Mouse (Mus musculus): Measurements from ENCODE around the gene Tmem51. TPM values are rescaled to one million over a fixed set of nuclear protein-coding genes. Genes with fewer than 3 reads are reported as not detected.
A peak's percentile ranks its signal among the peaks of the same experiment; 100 is the strongest.

Tmem51 gene
- 4.1 and 6.8 TPM in 2 replicates for total RNA-seq (2014; rRNA removed)
- polyA plus RNA-seq (2012; rRNA removed): 4.0 and 13.3 TPM in 2 replicates

DNA sequence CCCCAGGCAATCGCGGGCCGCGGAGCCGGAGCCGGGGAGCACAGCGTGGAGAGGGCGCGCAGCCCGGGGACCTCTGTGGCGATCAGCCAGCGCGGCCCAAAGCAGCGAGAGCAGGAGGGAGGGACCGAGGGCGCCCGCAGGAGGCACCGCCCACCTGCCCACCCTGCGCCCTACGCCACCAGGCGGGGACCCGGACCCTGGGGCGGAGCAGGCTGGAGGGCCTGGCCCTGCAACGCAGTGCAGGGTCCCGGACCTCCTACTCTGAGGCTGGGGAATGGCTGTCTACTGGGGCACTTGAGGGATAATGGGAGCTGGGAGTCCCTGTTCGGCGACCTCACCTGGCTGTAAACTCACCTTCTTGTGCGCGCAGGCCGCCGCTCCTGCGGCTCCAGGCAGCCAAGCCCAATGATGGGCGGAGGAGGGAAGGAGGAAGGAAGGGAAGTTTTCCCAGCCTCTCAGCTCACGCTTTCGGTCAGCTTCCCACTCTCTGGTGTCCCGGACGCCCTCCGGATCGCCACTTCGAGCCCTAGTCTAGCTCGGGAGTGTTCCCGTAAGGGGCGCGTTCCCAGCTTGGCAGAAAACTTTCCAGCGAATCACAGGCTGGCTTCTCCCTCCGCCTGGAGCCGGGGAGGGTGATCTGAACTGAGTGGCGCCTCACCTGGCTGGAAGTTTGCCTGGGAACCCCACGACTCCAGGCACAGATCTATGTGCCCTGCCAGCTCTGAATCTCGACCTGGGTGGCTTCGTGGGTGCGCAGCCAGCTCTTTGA lies at the start of gene Tmem51:
Gene Tmem51 (minus strand): TSS at position 174 of the 769 bp plus-strand sequence.
- no peaks in the 10 kb centered on the region for H3K36me3 ChIP-seq (ENCODE audit: control insufficient read depth, insufficient read depth, low read length)
- H3K9ac ChIP-seq (ENCODE audit: low read depth, low read length): peak within 1 kb of the TSS; percentile 68
- peaks cover 7% of the 10 kb centered on the region; the same call in 1 of the 2 replicates for H3K79me2 ChIP-seq (ENCODE audit: control insufficient read depth, insufficient read depth, low read length)
- DNase-seq (ENCODE audit: extremely low read depth, low read depth, low spot score): peak; percentile 65
- TF ChIP-seq POLR2A (IDR thresholded peaks at IDR 0.05; ENCODE audit: extremely low read depth, insufficient read depth, low read length) (no peak), CTCF (IDR thresholded peaks at IDR 0.05; ENCODE audit: low read depth, low read length) (no peak)
- peaks cover 10% of the 10 kb centered on the region; the same call in 1 of the 2 replicates for H3K4me1 ChIP-seq (ENCODE audit: control insufficient read depth, insufficient read depth, low read length)
- no peaks in the 10 kb centered on the region for H3K27me3 ChIP-seq (ENCODE audit: control insufficient read depth, insufficient read depth, low read length)
- H3K27ac ChIP-seq (replicated peaks; ENCODE audit: insufficient read depth, low read depth, low read length): peak within 1 kb of the TSS; percentile 66
- H3K4me3 ChIP-seq (ENCODE audit: insufficient read depth, low read depth, low read length): peak within 1 kb of the TSS; percentile 68
- under 1% methylated on average over 51 of the region's 52 CpGs for WGBS

DNA sequence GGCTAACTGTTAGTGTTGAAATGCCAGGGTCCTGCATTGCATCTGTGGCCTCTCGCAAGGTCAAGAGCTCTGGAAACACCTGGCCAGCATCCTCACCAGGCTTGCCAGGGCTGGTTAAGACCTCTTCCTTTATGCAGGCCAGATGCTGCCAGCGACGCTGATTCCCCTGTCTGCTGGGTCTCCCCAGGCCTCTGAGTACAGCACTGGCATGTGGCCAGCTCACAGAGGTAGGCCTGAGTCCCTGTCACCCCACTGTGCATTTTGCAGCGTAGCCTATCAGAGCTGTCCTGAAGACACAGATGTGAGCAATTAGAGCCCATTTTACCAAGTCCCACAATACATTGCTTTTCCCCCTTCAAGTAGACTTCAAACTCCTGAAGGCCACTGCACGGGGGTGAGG lies 46.1 kb upstream of the Tmem51 start:
- Histone ChIP-seq H3K79me2 (ENCODE audit: control insufficient read depth, insufficient read depth, low read length) (no peaks in the 10 kb centered on the region), H3K27ac (replicated peaks; ENCODE audit: insufficient read depth, low read depth, low read length) (no peak overlapping the region), H3K27me3 (ENCODE audit: control insufficient read depth, insufficient read depth, low read length) (no peaks in the 10 kb centered on the region), H3K36me3 (ENCODE audit: control insufficient read depth, insufficient read depth, low read length) (no peaks in the 10 kb centered on the region), H3K4me3 (ENCODE audit: insufficient read depth, low read depth, low read length) (no peak overlapping the region), H3K9ac (ENCODE audit: low read depth, low read length) (no peak overlapping the region), H3K4me1 (ENCODE audit: control insufficient read depth, insufficient read depth, low read length) (no peaks in the 10 kb centered on the region)
- TF ChIP-seq POLR2A (IDR thresholded peaks at IDR 0.05; ENCODE audit: extremely low read depth, insufficient read depth, low read length) (no peak), CTCF (IDR thresholded peaks at IDR 0.05; ENCODE audit: low read depth, low read length) (no peak)
- no peak for DNase-seq (ENCODE audit: extremely low read depth, low read depth, low spot score)
- WGBS: 87% methylated on average over 5 of the region's 5 CpGs

DNA sequence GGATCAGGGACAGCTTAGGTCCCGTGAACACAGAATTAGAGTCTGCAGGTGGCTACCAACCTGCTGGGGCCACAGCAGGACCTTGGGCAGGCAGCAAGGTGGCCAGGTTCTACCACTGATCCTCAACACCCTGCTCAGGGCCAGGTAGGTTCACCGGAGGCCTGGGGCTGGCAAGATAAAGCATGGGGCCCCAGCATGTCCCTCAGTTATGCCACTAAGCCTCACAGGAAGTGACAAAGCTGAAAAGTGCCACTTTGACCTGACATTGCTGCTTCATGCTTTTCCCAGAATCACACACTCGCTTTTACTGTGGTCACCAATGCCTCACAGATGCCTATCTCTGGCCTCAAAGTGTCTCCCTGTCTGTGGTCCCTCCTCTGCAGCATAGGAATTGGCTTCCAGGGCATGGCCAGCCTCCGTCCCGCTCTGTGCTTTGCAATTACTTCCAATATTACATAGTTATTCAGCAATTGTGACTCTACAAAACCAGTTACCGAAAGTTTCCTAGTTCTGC lies 43.2 kb upstream of the Tmem51 start:
- Histone ChIP-seq H3K9ac (ENCODE audit: low read depth, low read length) (no peak overlapping the region), H3K4me1 (ENCODE audit: control insufficient read depth, insufficient read depth, low read length) (no peaks in the 10 kb centered on the region), H3K27ac (replicated peaks; ENCODE audit: insufficient read depth, low read depth, low read length) (no peak overlapping the region), H3K4me3 (ENCODE audit: insufficient read depth, low read depth, low read length) (no peak overlapping the region), H3K79me2 (ENCODE audit: control insufficient read depth, insufficient read depth, low read length) (no peaks in the 10 kb centered on the region), H3K36me3 (ENCODE audit: control insufficient read depth, insufficient read depth, low read length) (no peaks in the 10 kb centered on the region), H3K27me3 (ENCODE audit: control insufficient read depth, insufficient read depth, low read length) (no peaks in the 10 kb centered on the region)
- no peak for DNase-seq (ENCODE audit: extremely low read depth, low read depth, low spot score)
- no peak for TF ChIP-seq POLR2A (IDR thresholded peaks at IDR 0.05; ENCODE audit: extremely low read depth, insufficient read depth, low read length)
- TF ChIP-seq CTCF (IDR thresholded peaks at IDR 0.05; ENCODE audit: low read depth, low read length): no peak
- 88% methylated on average over 6 of the region's 6 CpGs for WGBS

DNA sequence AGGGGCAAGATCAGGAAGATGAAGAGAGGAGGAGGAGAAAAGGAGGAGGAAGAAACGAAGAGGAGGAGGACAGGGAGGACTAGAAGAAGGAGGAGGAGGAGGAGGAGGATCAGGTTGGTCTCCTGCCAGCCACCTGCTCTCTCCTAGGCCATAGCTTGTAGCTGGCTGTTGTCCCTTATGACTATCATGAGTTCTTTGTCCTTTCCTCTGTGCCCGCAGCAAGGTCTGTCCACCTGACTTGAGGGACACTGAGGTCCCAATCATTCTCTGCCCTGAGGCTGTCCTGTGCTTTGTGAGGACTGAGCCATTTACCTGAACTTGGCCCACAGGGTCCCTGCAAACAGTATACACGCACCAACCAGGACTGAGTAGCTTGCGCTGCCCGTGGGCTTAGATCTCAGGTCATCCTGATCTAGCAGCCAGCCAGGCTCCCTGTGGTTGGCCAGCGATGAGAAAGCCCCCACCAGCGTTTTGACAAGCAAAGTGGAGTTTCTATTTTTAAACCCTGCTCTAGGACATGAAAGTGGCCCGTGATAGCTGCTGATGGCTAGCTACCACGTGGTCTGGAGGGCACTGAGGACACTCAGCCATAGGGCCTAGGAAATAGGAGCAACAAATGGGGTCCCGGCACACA lies 42.7 kb upstream of the Tmem51 start:
- no peak overlapping the region for H3K9ac ChIP-seq (ENCODE audit: low read depth, low read length)
- WGBS: 59% methylated on average over 10 of the region's 10 CpGs
- no peak overlapping the region for H3K4me3 ChIP-seq (ENCODE audit: insufficient read depth, low read depth, low read length)
- TF ChIP-seq POLR2A (IDR thresholded peaks at IDR 0.05; ENCODE audit: extremely low read depth, insufficient read depth, low read length) (no peak), CTCF (IDR thresholded peaks at IDR 0.05; ENCODE audit: low read depth, low read length) (no peak)
- H3K79me2 ChIP-seq (ENCODE audit: control insufficient read depth, insufficient read depth, low read length): no peaks in the 10 kb centered on the region
- no peaks in the 10 kb centered on the region for H3K27me3 ChIP-seq (ENCODE audit: control insufficient read depth, insufficient read depth, low read length)
- no peaks in the 10 kb centered on the region for H3K4me1 ChIP-seq (ENCODE audit: control insufficient read depth, insufficient read depth, low read length)
- no peak overlapping the region for H3K27ac ChIP-seq (replicated peaks; ENCODE audit: insufficient read depth, low read depth, low read length)
- H3K36me3 ChIP-seq (ENCODE audit: control insufficient read depth, insufficient read depth, low read length): no peaks in the 10 kb centered on the region
- no peak for DNase-seq (ENCODE audit: extremely low read depth, low read depth, low spot score)

DNA sequence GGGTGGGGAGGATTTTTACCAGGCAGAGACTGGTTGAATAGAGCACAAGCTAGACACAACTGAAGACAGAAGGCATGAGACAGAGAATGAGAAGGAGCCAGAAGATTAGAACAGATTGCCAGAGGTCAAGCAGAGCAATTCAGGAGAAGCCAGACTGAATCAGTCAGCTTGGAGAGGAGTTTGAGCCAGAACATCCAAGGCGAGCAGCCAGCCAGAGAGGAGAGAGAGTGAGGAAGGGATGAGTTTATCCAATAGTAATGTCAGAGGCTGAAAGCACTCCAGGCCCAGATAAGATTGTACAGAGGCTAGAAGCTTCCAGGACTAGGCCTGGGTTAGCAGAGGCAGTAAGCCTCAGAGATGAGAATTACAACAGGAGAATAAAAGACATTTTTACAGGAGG lies 37.1 kb upstream of the Tmem51 start:
- DNase-seq (ENCODE audit: extremely low read depth, low read depth, low spot score): no peak
- H3K27ac ChIP-seq (replicated peaks; ENCODE audit: insufficient read depth, low read depth, low read length): no peak overlapping the region
- no peak overlapping the region for H3K9ac ChIP-seq (ENCODE audit: low read depth, low read length)
- 63% methylated on average over 1 of the region's 1 CpGs for WGBS
- H3K79me2 ChIP-seq (ENCODE audit: control insufficient read depth, insufficient read depth, low read length): no peaks in the 10 kb centered on the region
- H3K36me3 ChIP-seq (ENCODE audit: control insufficient read depth, insufficient read depth, low read length): no peaks in the 10 kb centered on the region
- H3K27me3 ChIP-seq (ENCODE audit: control insufficient read depth, insufficient read depth, low read length): no peaks in the 10 kb centered on the region
- no peak overlapping the region for H3K4me3 ChIP-seq (ENCODE audit: insufficient read depth, low read depth, low read length)
- no peak for TF ChIP-seq CTCF (IDR thresholded peaks at IDR 0.05; ENCODE audit: low read depth, low read length)
- no peak for TF ChIP-seq POLR2A (IDR thresholded peaks at IDR 0.05; ENCODE audit: extremely low read depth, insufficient read depth, low read length)
- no peaks in the 10 kb centered on the region for H3K4me1 ChIP-seq (ENCODE audit: control insufficient read depth, insufficient read depth, low read length)
